Mouse (Mus musculus) lung, postnatal 0 days (tissue): ENCODE data around the gene Zic3. TPM values are rescaled to one million over a fixed set of nuclear protein-coding genes. Genes with fewer than 3 reads are reported as not detected.

Experiments
- ATAC-seq: fragments of 200-750 bp; cut with Nextera tagmentation; 2 replicates; pipeline ENCODE4 v1.8.0; 2017; ENCODE audit warnings: moderate library complexity
- DNase-seq: peaks from one replicate; pipeline ENCODE4 v3.0.0-alpha.2; 2016; ENCODE audit warnings: low spot score
- H3K27ac ChIP-seq: fragments of 300-500 bp; sonication (generic); 2 replicates; pipeline ENCODE4 v1.5.1; 2014; ENCODE audit warnings: antibody characterized with exemption, mild to moderate bottlenecking, low read length, mixed read lengths
- H3K27me3 ChIP-seq: fragments of 300-500 bp; sonication (generic); replicated peaks from 2 replicates; pipeline ENCODE4 v1.6.1; 2014; ENCODE audit warnings: low read length, mixed read lengths; ENCODE audit not compliant: insufficient read depth
- H3K36me3 ChIP-seq: fragments of 300-500 bp; sonication (generic); 2 replicates; pipeline ENCODE4 v1.6.1; 2014; ENCODE audit warnings: low read length, mixed read lengths; ENCODE audit not compliant: insufficient read depth
- H3K4me1 ChIP-seq: fragments of 300-500 bp; sonication (generic); 2 replicates; pipeline ENCODE4 v1.6.1; 2014; ENCODE audit warnings: antibody characterized with exemption, low read depth, low read length, mixed read lengths; ENCODE audit not compliant: insufficient read depth
- H3K4me2 ChIP-seq: fragments of 300-500 bp; sonication (generic); replicated peaks from 2 replicates; pipeline ENCODE4 v1.6.1; 2014; ENCODE audit warnings: low read depth, mild to moderate bottlenecking, low read length, moderate library complexity, mixed read lengths
- H3K4me3 ChIP-seq: fragments of 300-500 bp; sonication (generic); 2 replicates; pipeline ENCODE4 v1.5.1; 2014; ENCODE audit warnings: low read depth, low read length
- H3K9ac ChIP-seq: fragments of 300-500 bp; sonication (generic); replicated peaks from 2 replicates; pipeline ENCODE4 v1.6.1; 2014; ENCODE audit warnings: low read depth, mild to moderate bottlenecking
- H3K9me3 ChIP-seq: fragments of 300-500 bp; sonication (generic); 2 replicates; pipeline ENCODE4 v1.6.1; 2016; ENCODE audit warnings: low read length, mixed read lengths
- CTCF ChIP-seq: IDR thresholded peaks from 2 replicates; pipeline ENCODE4 v1.5.1; 2016; ENCODE audit warnings: antibody characterized with exemption, mild to moderate bottlenecking
- EP300 ChIP-seq: IDR thresholded peaks from 2 replicates; pipeline ENCODE4 v1.6.1; 2016; ENCODE audit warnings: antibody characterized with exemption, mild to moderate bottlenecking, control low read depth
- WGBS: fragments of 180-500 bp; shearing (Covaris S2); extraction: QIAGEN DNeasy Blood & Tissue Kit; methylation state at CpG from one replicate; pipeline ENCODE4 v1.1.7; 2014; 5-methylcytosine and 5-hydroxymethylcytosine counted together
- polyA plus RNA-seq: library from polyadenylated mRNA; unstranded; fragments of >200 nt; fragmentation: Nextera tagmentation; extraction: Ambion mirVana; gene quantifications from 2 replicates; pipeline ENCODE4 v1.2.1, GENCODE M21; 2015

Gene Zic3
- polyA plus RNA-seq, result not detected in 2 replicates

- DNase-seq, result no peak
- no peaks in the 10 kb centered on the region for H3K4me1 ChIP-seq
- WGBS, result 77% methylated on average over 2 of the region's 2 CpGs
- no peaks in the 10 kb centered on the region for H3K36me3 ChIP-seq
- TF ChIP-seq CTCF (no peak), EP300 (no peak)
- H3K27ac ChIP-seq, result no peak within 1 kb of the TSS
- peaks cover 6% of the 10 kb centered on the region; the same call in 1 of the 2 replicates for H3K27me3 ChIP-seq
- H3K4me3 ChIP-seq, result no peak within 1 kb of the TSS
- no peak for ATAC-seq
- H3K9me3 ChIP-seq, result no peaks in the 10 kb centered on the region
- no peak within 1 kb of the TSS for H3K9ac ChIP-seq
- H3K4me2 ChIP-seq, result no peak within 1 kb of the TSS
Observed at GRCm38 (mm10) chrX:58022400-58022799, at the start of gene Zic3. Gene Zic3, plus strand, starts transcription at chrX:58022700.

DNA sequence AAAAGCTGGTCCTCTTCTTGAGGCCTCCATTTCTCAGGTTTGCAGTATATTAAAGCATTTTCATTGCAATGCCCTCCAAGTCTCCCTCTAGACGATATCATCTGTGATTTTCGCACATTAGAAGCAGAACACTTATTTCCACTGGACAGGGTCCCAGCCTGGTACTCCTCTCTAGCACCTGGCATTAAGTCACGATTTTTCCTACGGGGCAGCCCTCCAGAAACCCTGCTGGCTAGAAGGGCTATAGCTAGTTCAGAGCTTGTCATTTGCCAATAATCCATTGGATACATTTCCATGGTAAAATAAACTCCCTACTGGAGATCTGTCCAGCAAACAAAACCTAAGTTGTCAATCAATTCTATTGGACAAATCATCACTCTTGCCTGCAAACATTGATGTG, 40.1 kb upstream of the Zic3 start:
- Histone ChIP-seq H3K27ac (no peak overlapping the region), H3K4me1 (no peaks in the 10 kb centered on the region), H3K36me3 (no peaks in the 10 kb centered on the region), H3K9me3 (no peaks in the 10 kb centered on the region), H3K9ac (no peak overlapping the region), H3K4me2 (no peak overlapping the region), H3K4me3 (no peak overlapping the region), H3K27me3 (no peaks in the 10 kb centered on the region)
- no peak for DNase-seq
- TF ChIP-seq EP300 (no peak), CTCF (no peak)
- ATAC-seq, result no peak
- WGBS, result 80% methylated on average over 4 of the region's 4 CpGs

DNA sequence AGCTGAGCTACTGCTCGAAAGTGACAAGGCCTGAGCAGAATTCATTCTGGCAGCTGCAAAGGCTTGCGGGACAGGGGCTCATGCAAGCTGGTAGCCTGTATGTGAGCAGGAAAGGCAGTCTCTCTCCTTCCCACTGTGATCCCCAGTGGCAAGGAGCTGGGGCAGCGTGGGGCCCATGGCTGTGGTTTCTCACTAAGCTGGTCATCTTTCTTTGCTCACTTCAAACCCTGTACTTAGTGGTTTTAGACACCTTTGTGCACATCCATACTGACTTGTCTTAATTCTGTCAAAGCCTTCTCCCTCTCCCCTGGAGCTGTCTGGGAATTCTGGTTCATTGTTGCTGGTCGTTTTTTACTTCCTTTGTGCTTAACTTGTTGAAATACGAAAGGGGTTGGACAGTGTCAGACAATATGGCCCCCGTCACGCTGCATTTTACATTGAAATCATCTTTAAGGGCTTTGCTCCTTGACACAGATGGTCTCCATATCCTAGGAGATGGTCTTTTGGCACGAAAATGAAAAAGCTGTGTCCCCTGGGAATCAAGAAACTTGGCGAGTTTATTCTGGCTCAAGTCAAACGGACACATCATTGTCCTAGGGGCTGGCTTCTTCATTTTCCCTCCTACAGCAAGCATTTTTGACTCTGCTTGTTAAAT, 34.9 kb upstream of the Zic3 start:
- WGBS, result 67% methylated on average over 10 of the region's 10 CpGs
- H3K4me1 ChIP-seq, result no peaks in the 10 kb centered on the region
- no peaks in the 10 kb centered on the region for H3K36me3 ChIP-seq
- ATAC-seq, result no peak
- H3K27me3 ChIP-seq, result no peaks in the 10 kb centered on the region
- DNase-seq, result no peak
- H3K9ac ChIP-seq, result no peak overlapping the region
- no peak overlapping the region for H3K4me3 ChIP-seq
- H3K9me3 ChIP-seq, result no peaks in the 10 kb centered on the region
- TF ChIP-seq EP300 (no peak), CTCF (no peak)
- no peak overlapping the region for H3K27ac ChIP-seq
- H3K4me2 ChIP-seq, result no peak overlapping the region

DNA sequence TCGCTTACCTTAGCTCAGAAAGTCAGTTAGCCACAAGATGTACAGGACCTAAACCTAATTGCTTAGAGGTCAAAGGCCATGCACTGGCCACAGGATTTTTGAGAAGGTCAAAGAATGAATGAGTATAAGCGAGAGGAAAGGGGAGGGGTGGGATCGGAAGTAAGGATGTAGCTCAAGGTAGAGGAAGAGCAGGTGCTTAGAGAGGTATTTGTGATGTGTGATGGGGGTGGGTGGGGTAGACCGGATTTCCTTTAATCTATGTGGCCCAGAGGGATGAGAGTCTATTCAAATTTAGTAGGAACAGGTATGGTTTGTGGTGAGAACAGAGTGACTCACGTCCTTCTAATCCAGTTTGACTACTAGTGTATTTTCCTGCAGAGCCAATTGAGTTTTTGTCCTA, 9.1 kb upstream of the Zic3 start:
- no peak overlapping the region for H3K4me3 ChIP-seq
- no peaks in the 10 kb centered on the region for H3K36me3 ChIP-seq
- H3K4me1 ChIP-seq, result no peaks in the 10 kb centered on the region
- no peak overlapping the region for H3K27ac ChIP-seq
- DNase-seq (no peak), ATAC-seq (no peak)
- H3K9me3 ChIP-seq, result no peaks in the 10 kb centered on the region
- TF ChIP-seq CTCF (no peak), EP300 (no peak)
- no peak overlapping the region for H3K4me2 ChIP-seq
- H3K27me3 ChIP-seq, result no peaks in the 10 kb centered on the region
- WGBS, result 52% methylated on average over 5 of the region's 5 CpGs
- H3K9ac ChIP-seq, result no peak overlapping the region

DNA sequence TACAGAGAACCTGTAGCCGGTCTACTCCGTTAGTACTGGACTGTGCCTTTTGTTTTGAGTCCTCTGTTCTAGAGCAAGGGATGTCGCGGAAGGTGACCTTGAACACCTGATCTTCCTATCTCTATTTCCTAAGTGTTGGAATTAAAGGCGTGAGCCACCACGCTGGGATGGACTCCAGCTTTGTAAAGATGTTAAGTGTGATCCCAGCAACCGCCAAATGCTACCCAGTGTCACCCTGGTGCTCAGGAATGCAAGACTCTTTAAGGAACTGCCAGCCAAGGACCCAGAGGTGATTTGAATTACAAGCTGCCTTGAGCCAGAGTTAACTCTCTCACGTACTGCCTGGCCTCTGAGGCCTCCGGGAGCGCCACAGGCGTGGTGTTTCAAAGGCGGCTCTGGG, 8.4 kb upstream of the Zic3 start:
- Histone ChIP-seq H3K4me2 (no peak overlapping the region), H3K27ac (no peak overlapping the region), H3K36me3 (no peaks in the 10 kb centered on the region), H3K4me1 (no peaks in the 10 kb centered on the region), H3K27me3 (0 out of 2 replicates have a peak, but pooled peaks cover 2% of the 10 kb centered on the region), H3K9ac (no peak overlapping the region), H3K4me3 (no peak overlapping the region), H3K9me3 (no peaks in the 10 kb centered on the region)
- WGBS, result 10% methylated on average over 12 of the region's 12 CpGs
- TF ChIP-seq CTCF, result no peak
- TF ChIP-seq EP300, result no peak
- DNase-seq (no peak), ATAC-seq (no peak)

DNA sequence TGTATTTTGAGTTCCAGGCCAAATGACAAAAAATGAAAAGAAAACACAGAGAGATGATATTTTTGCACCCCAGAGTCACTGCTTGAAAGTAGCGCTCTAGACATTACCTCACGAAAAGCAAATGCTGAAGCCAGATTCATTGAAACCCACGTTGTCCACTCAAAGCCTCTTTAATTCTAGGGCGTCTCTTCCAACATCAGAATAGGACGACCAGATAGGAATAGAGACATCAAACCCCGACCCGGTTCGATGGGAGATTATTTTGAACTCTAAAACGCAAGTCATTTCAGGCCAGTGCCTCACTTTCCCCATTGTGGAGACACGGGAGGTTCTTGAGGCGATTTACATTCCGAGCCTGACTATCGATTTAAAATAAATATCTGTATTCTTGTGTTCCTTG, 7.7 kb upstream of the Zic3 start:
- Histone ChIP-seq H3K4me3 (no peak overlapping the region), H3K9me3 (no peaks in the 10 kb centered on the region), H3K27me3 (0 out of 2 replicates have a peak, but pooled peaks cover 6% of the 10 kb centered on the region), H3K27ac (no peak overlapping the region), H3K4me1 (no peaks in the 10 kb centered on the region), H3K9ac (no peak overlapping the region), H3K36me3 (no peaks in the 10 kb centered on the region), H3K4me2 (no peak overlapping the region)
- DNase-seq, result no peak
- 17% methylated on average over 13 of the region's 13 CpGs for WGBS
- TF ChIP-seq CTCF (no peak), EP300 (no peak)
- ATAC-seq, result no peak
